Mouse (Mus musculus): ENCODE measurements around the gene Kcnj11. TPM values are rescaled to one million over a fixed set of nuclear protein-coding genes. Genes with fewer than 3 reads are reported as not detected.

Gene Kcnj11
- polyA plus RNA-seq (2017; shearing (Covaris generic)) = not detected

DNA sequence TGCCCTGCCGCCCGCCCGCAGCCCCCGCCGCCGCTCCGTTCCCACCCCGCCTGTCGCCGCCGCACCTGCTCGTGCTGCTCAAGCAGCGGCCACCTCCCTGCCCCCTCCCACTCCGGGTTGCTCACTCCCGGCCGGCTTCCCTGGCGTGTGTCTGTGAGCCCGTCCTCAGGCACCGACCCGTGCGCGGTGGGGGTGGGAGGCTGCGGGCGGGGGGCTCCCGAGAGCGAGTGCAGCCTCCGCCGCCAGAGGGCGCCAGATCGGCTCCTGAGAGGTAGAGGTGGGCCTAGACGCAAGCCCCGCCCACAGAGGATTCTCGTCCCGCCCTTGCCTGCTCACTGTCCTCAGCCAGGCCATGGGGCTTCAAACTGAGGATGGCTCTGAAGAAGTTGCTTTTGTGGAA is at the start of gene Kcnj11:
Gene Kcnj11 (minus strand): TSS at position 202 of the 400 bp plus-strand sequence.

Other genes starting within 250 kb of the Kcnj11 start
- 100 to 1,000 TPM in 1 of 2 experiments, 10 to 100 TPM in 1; 84.9 to 108 TPM for gene Kdelr1, start 228.0 kb downstream of the Kcnj11 start, polyA plus RNA-seq (2017; shearing (Covaris generic))
- gene Grin2d, start 222.4 kb downstream of the Kcnj11 start, polyA plus RNA-seq (2017; shearing (Covaris generic)) = 1 to 10 TPM in 1 of 2 experiments, under 1 TPM in 1; 0.94 to 1.1 TPM
- gene Syngr4, start 204.1 kb downstream of the Kcnj11 start, polyA plus RNA-seq (2017; shearing (Covaris generic)) = 1 to 10 TPM in 1 of 2 experiments, not detected in 1; 2.1 TPM
- 1 to 10 TPM; 7.2 to 9.5 TPM for gene Tmem143, start 203.8 kb downstream of the Kcnj11 start, polyA plus RNA-seq (2017; shearing (Covaris generic))
- gene Emp3, start 179.4 kb downstream of the Kcnj11 start, polyA plus RNA-seq (2017; shearing (Covaris generic)) = 100 to 1,000 TPM; 711 to 728 TPM
- gene Ccdc114, start 176.7 kb downstream of the Kcnj11 start, polyA plus RNA-seq (2017; shearing (Covaris generic)) = 1 to 10 TPM; 1.4 to 2.1 TPM
- gene Abcc6, start 70.5 kb downstream of the Kcnj11 start, polyA plus RNA-seq (2017; shearing (Covaris generic)) = under 1 TPM in 1 of 2 experiments, not detected in 1; 0.93 TPM
- 10 to 100 TPM; 28.0 to 30.7 TPM for gene Nomo1, start 67.1 kb downstream of the Kcnj11 start, polyA plus RNA-seq (2017; shearing (Covaris generic))
- gene Abcc8, start 79.3 kb upstream of the Kcnj11 start, polyA plus RNA-seq (2017; shearing (Covaris generic)) = under 1 TPM in 1 of 2 experiments, not detected in 1; 0.14 TPM
- gene Ush1c, start 137.7 kb upstream of the Kcnj11 start, polyA plus RNA-seq (2017; shearing (Covaris generic)) = not detected
- not detected for gene Otog, start 140.2 kb upstream of the Kcnj11 start, polyA plus RNA-seq (2017; shearing (Covaris generic))